Mouse (Mus musculus) lung, postnatal 0 days (tissue): ENCODE data around the gene Clta. TPM values are rescaled to one million over a fixed set of nuclear protein-coding genes. Genes with fewer than 3 reads are reported as not detected.

ENCODE experiments used
- ATAC-seq: fragments of 200-750 bp; cut with Nextera tagmentation; 2 replicates; pipeline ENCODE4 v1.8.0; 2017; ENCODE audit warnings: moderate library complexity
- DNase-seq: peaks from one replicate; pipeline ENCODE4 v3.0.0-alpha.2; 2016; ENCODE audit warnings: low spot score
- H3K27ac ChIP-seq: fragments of 300-500 bp; sonication (generic); 2 replicates; pipeline ENCODE4 v1.5.1; 2014; ENCODE audit warnings: antibody characterized with exemption, mild to moderate bottlenecking, low read length, mixed read lengths
- H3K27me3 ChIP-seq: fragments of 300-500 bp; sonication (generic); replicated peaks from 2 replicates; pipeline ENCODE4 v1.6.1; 2014; ENCODE audit warnings: low read length, mixed read lengths; ENCODE audit not compliant: insufficient read depth
- H3K36me3 ChIP-seq: fragments of 300-500 bp; sonication (generic); 2 replicates; pipeline ENCODE4 v1.6.1; 2014; ENCODE audit warnings: low read length, mixed read lengths; ENCODE audit not compliant: insufficient read depth
- H3K4me1 ChIP-seq: fragments of 300-500 bp; sonication (generic); 2 replicates; pipeline ENCODE4 v1.6.1; 2014; ENCODE audit warnings: antibody characterized with exemption, low read depth, low read length, mixed read lengths; ENCODE audit not compliant: insufficient read depth
- H3K4me2 ChIP-seq: fragments of 300-500 bp; sonication (generic); replicated peaks from 2 replicates; pipeline ENCODE4 v1.6.1; 2014; ENCODE audit warnings: low read depth, mild to moderate bottlenecking, low read length, moderate library complexity, mixed read lengths
- H3K4me3 ChIP-seq: fragments of 300-500 bp; sonication (generic); 2 replicates; pipeline ENCODE4 v1.5.1; 2014; ENCODE audit warnings: low read depth, low read length
- H3K9ac ChIP-seq: fragments of 300-500 bp; sonication (generic); replicated peaks from 2 replicates; pipeline ENCODE4 v1.6.1; 2014; ENCODE audit warnings: low read depth, mild to moderate bottlenecking
- H3K9me3 ChIP-seq: fragments of 300-500 bp; sonication (generic); 2 replicates; pipeline ENCODE4 v1.6.1; 2016; ENCODE audit warnings: low read length, mixed read lengths
- CTCF ChIP-seq: IDR thresholded peaks from 2 replicates; pipeline ENCODE4 v1.5.1; 2016; ENCODE audit warnings: antibody characterized with exemption, mild to moderate bottlenecking
- EP300 ChIP-seq: IDR thresholded peaks from 2 replicates; pipeline ENCODE4 v1.6.1; 2016; ENCODE audit warnings: antibody characterized with exemption, mild to moderate bottlenecking, control low read depth
- WGBS: fragments of 180-500 bp; shearing (Covaris S2); extraction: QIAGEN DNeasy Blood & Tissue Kit; methylation state at CpG from one replicate; pipeline ENCODE4 v1.1.7; 2014; 5-methylcytosine and 5-hydroxymethylcytosine counted together
- polyA plus RNA-seq: library from polyadenylated mRNA; unstranded; fragments of >200 nt; fragmentation: Nextera tagmentation; extraction: Ambion mirVana; gene quantifications from 2 replicates; pipeline ENCODE4 v1.2.1, GENCODE M21; 2015

Clta gene
- polyA plus RNA-seq, 1 experiment from 2014 or later = 209 TPM

- H3K4me2 ChIP-seq = no peak overlapping the region
- H3K27ac ChIP-seq = no peak overlapping the region
- H3K4me1 ChIP-seq = no peaks in the 10 kb centered on the region
- TF ChIP-seq CTCF = no peak
- TF ChIP-seq EP300 = no peak
- DNase-seq = no peak
- peaks cover 68% of the 10 kb centered on the region; the same call in 1 of the 2 replicates for H3K36me3 ChIP-seq
- WGBS = 93% methylated on average over 6 of the region's 6 CpGs
- no peak overlapping the region for H3K9ac ChIP-seq
- H3K27me3 ChIP-seq = no peaks in the 10 kb centered on the region
- no peak overlapping the region for H3K4me3 ChIP-seq
- no peaks in the 10 kb centered on the region for H3K9me3 ChIP-seq
- ATAC-seq = no peak
These were observed 20.0 kb downstream of the Clta start for GRCm38 (mm10) chr4:44024241-44024640.

GRCm38 (mm10) chr4:44025570-44025969 lies 21.3 kb downstream of the Clta start:
- ATAC-seq (no peak), DNase-seq (no peak)
- Histone ChIP-seq H3K27ac (no peak overlapping the region), H3K36me3 (peaks cover 63% of the 10 kb centered on the region), H3K4me1 (no peaks in the 10 kb centered on the region), H3K4me3 (no peak overlapping the region), H3K9ac (no peak overlapping the region), H3K4me2 (no peak overlapping the region), H3K9me3 (no peaks in the 10 kb centered on the region), H3K27me3 (no peaks in the 10 kb centered on the region)
- WGBS = 91% methylated on average over 6 of the region's 6 CpGs
- no peak for TF ChIP-seq EP300
- TF ChIP-seq CTCF = no peak

GRCm38 (mm10) chr4:44028303-44029135 lies 24.3 kb downstream of the Clta start:
- H3K27me3 ChIP-seq = no peaks in the 10 kb centered on the region
- TF ChIP-seq EP300 = no peak
- TF ChIP-seq CTCF = no peak
- H3K4me2 ChIP-seq = no peak overlapping the region
- DNase-seq (no peak), ATAC-seq (no peak)
- no peak overlapping the region for H3K4me3 ChIP-seq
- peaks cover 65% of the 10 kb centered on the region for H3K36me3 ChIP-seq
- no peak overlapping the region for H3K9ac ChIP-seq
- H3K27ac ChIP-seq = no peak overlapping the region
- 56% methylated on average over 16 of the region's 16 CpGs for WGBS
- H3K9me3 ChIP-seq = no peaks in the 10 kb centered on the region
- no peaks in the 10 kb centered on the region for H3K4me1 ChIP-seq

DNA sequence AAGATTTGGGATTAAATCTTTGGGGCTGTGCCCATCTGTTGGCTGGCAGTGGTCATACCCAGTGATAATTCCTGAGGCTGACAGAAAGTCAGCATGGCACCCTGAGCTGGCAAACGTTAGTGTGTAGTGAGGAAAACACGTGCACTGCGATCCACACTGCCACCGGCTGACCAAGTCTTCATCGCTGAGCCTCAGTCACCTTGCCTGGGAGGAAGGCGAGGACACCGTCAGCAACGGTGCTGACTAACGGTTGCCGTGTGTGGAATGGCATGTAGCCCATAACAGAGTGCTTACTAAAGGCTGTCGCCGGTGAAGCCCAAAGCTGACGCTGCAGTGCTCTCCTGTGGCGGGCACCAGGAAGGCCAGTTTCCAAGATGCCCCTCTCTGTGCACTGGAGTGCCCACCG lies 25.4 kb downstream of the Clta start:
- WGBS = 82% methylated on average over 15 of the region's 15 CpGs
- no peak overlapping the region for H3K27ac ChIP-seq
- H3K27me3 ChIP-seq = no peaks in the 10 kb centered on the region

DNA sequence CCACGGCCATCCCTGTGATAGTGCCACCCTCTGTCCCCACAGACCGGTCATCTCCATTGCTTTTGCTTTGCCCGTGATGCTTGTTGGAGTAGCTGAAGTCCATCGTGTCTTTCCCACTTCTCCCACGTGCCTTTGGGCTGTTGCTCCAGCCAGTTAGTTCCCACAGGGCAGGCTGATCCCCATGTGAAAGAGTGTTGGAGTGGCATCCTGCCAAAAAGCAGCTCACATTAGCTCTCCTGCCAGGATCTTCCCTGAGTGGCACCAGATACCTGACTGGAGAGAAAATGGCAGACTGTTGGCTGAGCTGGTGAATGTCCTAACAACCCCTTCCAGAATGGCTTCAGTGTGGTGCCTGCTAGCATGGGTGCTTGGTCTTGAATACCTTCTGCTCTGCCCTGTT lies 27.3 kb downstream of the Clta start:
- Histone ChIP-seq H3K4me1 (no peaks in the 10 kb centered on the region), H3K36me3 (peaks cover 49% of the 10 kb centered on the region), H3K27ac (no peak overlapping the region), H3K4me2 (no peak overlapping the region), H3K9me3 (no peaks in the 10 kb centered on the region), H3K9ac (no peak overlapping the region), H3K4me3 (no peak overlapping the region), H3K27me3 (no peaks in the 10 kb centered on the region)
- no peak for TF ChIP-seq EP300
- TF ChIP-seq CTCF = no peak
- no peak for DNase-seq
- no peak for ATAC-seq
- WGBS = 78% methylated on average over 5 of the region's 5 CpGs

More for the DNA sequence above, 25.4 kb downstream of the Clta start:
- H3K9me3 ChIP-seq = no peaks in the 10 kb centered on the region
- H3K4me3 ChIP-seq = no peak overlapping the region
- no peaks in the 10 kb centered on the region for H3K4me1 ChIP-seq
- H3K9ac ChIP-seq = no peak overlapping the region
- ATAC-seq = no peak
- no peak for DNase-seq
- H3K4me2 ChIP-seq = no peak overlapping the region
- H3K36me3 ChIP-seq = peaks cover 62% of the 10 kb centered on the region
- TF ChIP-seq CTCF = no peak
- TF ChIP-seq EP300 = no peak

GRCm38 (mm10) chr4:44036455-44036854 lies 32.2 kb downstream of the Clta start:
- Histone ChIP-seq H3K9ac (no peak overlapping the region), H3K9me3 (no peaks in the 10 kb centered on the region), H3K27ac (no peak overlapping the region), H3K27me3 (no peaks in the 10 kb centered on the region), H3K4me2 (no peak overlapping the region), H3K36me3 (peaks cover 37% of the 10 kb centered on the region), H3K4me3 (no peak overlapping the region), H3K4me1 (no peaks in the 10 kb centered on the region)
- 75% methylated on average over 5 of the region's 5 CpGs for WGBS
- ATAC-seq (no peak), DNase-seq (no peak)
- TF ChIP-seq CTCF (no peak), EP300 (no peak)
